Mouse (Mus musculus) heart, embryonic 10.5 days (tissue): ENCODE results near the gene Celf2. TPM values are rescaled to one million over a fixed set of nuclear protein-coding genes. Genes with fewer than 3 reads are reported as not detected.

Experiments used
- DNase-seq: peaks from one replicate; pipeline ENCODE4 v3.0.0-alpha.2; 2017; ENCODE audit warnings: low spot score
- H3K27ac ChIP-seq: fragments of 300-500 bp; sonication (generic); 2 replicates; pipeline ENCODE4 v1.5.1; 2016; ENCODE audit warnings: mild to moderate bottlenecking
- H3K27me3 ChIP-seq: fragments of 300-500 bp; sonication (generic); 2 replicates; pipeline ENCODE4 v1.6.1; 2016; ENCODE audit warnings: mild to moderate bottlenecking; ENCODE audit not compliant: poor library complexity, insufficient read depth, severe bottlenecking
- H3K36me3 ChIP-seq: fragments of 300-500 bp; sonication (generic); 2 replicates; pipeline ENCODE4 v1.6.1; 2016; ENCODE audit warnings: mild to moderate bottlenecking, moderate library complexity
- H3K4me1 ChIP-seq: fragments of 300-500 bp; sonication (generic); 2 replicates; pipeline ENCODE4 v1.6.1; 2016; ENCODE audit warnings: mild to moderate bottlenecking
- H3K4me3 ChIP-seq: fragments of 300-500 bp; sonication (generic); 2 replicates; pipeline ENCODE4 v1.5.1; 2016; ENCODE audit warnings: mild to moderate bottlenecking, moderate library complexity
- H3K9me3 ChIP-seq: fragments of 300-500 bp; sonication (generic); 2 replicates; pipeline ENCODE4 v1.6.1; 2016; ENCODE audit warnings: mild to moderate bottlenecking, moderate library complexity
- WGBS: fragments of 180-500 bp; shearing (Covaris S2); methylation state at CpG from one replicate; pipeline ENCODE4 v1.1.7; 2016; 5-methylcytosine and 5-hydroxymethylcytosine counted together
- polyA plus RNA-seq: library from polyadenylated mRNA; unstranded; fragments of >200 nt; fragmentation: Nextera tagmentation; extraction: Ambion mirVana; gene quantifications from 2 replicates; pipeline ENCODE4 v1.2.1, GENCODE M21; 2016

Gene Celf2
- polyA plus RNA-seq, 1 experiment from 2014 or later, result 38.2 TPM

DNA sequence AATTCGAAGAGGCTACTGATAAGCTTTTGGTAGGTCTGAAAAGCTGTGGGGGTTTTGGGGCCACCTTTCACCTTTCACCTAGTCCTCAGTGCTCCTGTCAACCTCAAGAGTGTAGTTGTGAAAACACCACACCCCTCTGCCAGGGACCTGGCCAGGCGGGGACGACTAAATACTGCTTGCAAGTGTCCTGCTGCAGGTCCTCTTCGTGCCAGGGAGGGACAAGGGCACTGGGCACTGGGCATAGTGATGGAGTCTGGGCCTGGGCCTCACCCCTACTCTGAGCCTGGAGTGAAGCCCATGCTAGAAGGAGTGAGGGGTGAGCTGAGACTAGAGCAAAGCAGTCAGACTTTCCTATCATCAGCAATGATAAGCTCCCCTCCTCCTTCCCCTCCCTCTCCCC is 987.0 kb downstream of the Celf2 start:
- WGBS, result 74% methylated on average over 4 of the region's 4 CpGs
- peak; percentile 74 for DNase-seq
- Histone ChIP-seq H3K4me1 (peaks cover 29% of the 10 kb centered on the region; the same call in 1 of the 2 replicates), H3K36me3 (no peaks in the 10 kb centered on the region), H3K27me3 (no peaks in the 10 kb centered on the region), H3K4me3 (no peak overlapping the region), H3K27ac (no peak overlapping the region), H3K9me3 (no peaks in the 10 kb centered on the region)

DNA sequence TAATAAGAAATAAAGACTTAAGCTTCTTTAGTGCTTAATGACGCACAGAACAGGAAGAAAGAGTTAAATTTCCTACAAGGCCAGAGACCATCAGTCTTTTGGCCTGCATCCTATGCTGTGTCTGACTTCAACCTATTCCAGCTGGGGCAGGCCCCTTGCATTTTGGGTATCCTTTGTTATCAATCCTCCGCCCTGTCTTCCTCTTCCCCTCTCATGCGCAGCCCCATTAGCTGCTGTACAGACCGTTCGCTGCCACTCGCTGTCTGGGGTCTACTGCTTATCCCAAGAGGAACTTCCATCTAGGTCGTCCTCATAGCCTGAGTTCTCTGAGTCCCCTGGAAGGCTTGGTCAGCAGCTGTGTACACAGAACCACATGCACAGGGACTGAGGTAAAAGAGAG is 996.2 kb downstream of the Celf2 start:
- WGBS, result 79% methylated on average over 7 of the region's 7 CpGs
- Histone ChIP-seq H3K4me3 (no peak overlapping the region), H3K4me1 (no peaks in the 10 kb centered on the region), H3K27me3 (no peaks in the 10 kb centered on the region), H3K27ac (no peak overlapping the region), H3K36me3 (no peaks in the 10 kb centered on the region), H3K9me3 (no peaks in the 10 kb centered on the region)
- peak; percentile 14 for DNase-seq

DNA sequence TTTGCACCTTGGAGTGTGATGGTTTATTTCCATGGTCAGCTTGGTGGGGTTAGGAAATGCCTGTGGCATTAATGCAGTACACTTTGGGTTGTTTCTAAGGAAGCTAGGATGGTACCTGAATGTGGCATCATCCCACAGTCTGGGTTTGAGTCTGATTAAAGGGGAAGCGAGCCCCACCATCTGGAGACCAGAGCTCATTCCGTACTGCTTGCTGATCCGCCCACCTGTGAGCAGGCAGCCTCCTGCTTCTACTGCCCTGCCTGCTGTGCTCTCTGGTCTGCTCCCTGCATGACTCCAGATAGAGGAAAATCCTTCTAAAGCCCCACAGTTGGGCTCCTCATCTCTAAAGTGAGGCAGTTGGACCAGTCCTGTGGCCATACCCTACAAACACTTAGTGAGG is 1002.3 kb downstream of the Celf2 start:
- H3K9me3 ChIP-seq, result no peaks in the 10 kb centered on the region
- no peaks in the 10 kb centered on the region for H3K36me3 ChIP-seq
- H3K4me3 ChIP-seq, result no peak overlapping the region
- peak; percentile 56 for DNase-seq
- 45% methylated on average over 3 of the region's 3 CpGs for WGBS
- 0 out of 2 replicates have a peak, but pooled peaks cover 2% of the 10 kb centered on the region for H3K27me3 ChIP-seq
- H3K4me1 ChIP-seq, result 0 out of 2 replicates have a peak, but pooled peaks cover 6% of the 10 kb centered on the region
- H3K27ac ChIP-seq, result no peak overlapping the region

DNA sequence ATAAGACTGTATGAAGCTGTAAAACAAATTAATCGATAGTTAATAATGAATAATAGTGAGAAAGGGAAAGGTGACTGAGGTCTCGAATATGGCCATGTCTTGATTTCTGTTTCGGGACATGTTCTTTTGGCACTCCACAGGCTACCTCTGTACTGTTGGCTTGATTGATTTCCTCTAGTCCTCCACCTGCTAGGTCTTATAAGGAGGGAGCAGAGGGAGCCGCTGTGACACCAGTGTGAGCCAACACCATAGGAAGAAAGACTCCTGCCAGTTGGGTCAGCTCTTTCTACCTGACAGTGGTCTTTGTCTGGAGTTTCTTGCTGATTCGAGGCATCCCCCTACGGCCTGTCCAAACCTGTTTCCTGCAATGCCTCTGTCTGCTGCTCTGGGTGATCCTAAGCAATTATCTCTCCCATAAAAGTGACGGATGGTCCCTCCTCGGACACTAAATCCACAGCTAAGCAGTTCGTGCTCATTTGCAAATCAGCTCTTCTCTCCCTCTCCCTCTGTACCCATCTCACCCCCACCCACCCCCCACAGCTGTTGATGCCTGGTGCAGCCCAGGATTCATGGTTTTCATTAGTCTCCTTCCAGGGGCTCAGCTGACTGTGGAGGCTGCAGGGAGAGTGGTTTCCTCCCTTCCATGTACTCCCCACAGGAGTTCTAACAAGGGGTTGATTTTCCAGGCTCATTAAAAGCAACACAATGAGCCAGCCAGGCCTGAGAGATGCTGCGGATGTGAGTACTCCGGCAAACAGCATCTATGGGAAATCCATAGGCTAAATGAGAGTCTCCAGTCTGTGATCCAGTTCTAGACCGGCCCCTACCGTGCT is 1003.2 kb downstream of the Celf2 start:
- 0 out of 2 replicates have a peak, but pooled peaks cover 6% of the 10 kb centered on the region for H3K4me1 ChIP-seq
- no peak overlapping the region; the same call in 1 of the 2 replicates for H3K27ac ChIP-seq
- no peaks in the 10 kb centered on the region for H3K36me3 ChIP-seq
- H3K4me3 ChIP-seq, result no peak overlapping the region
- no peaks in the 10 kb centered on the region for H3K9me3 ChIP-seq
- 68% methylated on average over 13 of the region's 13 CpGs for WGBS
- 0 out of 2 replicates have a peak, but pooled peaks cover 2% of the 10 kb centered on the region for H3K27me3 ChIP-seq
- peak; percentile 67 for DNase-seq

DNA sequence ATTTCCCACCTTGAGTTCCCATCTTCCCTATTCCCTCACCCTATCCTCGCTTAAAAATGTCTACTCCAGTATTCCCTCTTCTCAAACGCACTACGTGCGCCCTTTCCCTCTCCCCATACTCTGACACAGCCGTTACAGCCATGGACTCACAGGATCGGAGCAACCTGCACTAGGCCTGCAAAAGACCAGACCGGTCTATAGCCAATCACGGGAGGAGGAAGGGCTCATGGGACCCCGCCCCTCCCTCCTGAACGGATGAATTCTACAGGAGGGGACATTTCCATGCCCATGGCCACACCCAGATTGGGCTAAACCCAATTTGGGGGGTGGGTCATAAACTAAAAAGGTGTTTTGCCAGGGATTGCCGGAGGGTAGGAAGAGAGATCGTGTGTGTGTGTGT is 1003.8 kb downstream of the Celf2 start:
- Histone ChIP-seq H3K4me3 (no peak overlapping the region), H3K9me3 (no peaks in the 10 kb centered on the region), H3K36me3 (no peaks in the 10 kb centered on the region), H3K4me1 (0 out of 2 replicates have a peak, but pooled peaks cover 6% of the 10 kb centered on the region), H3K27me3 (0 out of 2 replicates have a peak, but pooled peaks cover 2% of the 10 kb centered on the region), H3K27ac (no peak overlapping the region)
- WGBS, result 80% methylated on average over 12 of the region's 12 CpGs
- DNase-seq, result peak; percentile 46

DNA sequence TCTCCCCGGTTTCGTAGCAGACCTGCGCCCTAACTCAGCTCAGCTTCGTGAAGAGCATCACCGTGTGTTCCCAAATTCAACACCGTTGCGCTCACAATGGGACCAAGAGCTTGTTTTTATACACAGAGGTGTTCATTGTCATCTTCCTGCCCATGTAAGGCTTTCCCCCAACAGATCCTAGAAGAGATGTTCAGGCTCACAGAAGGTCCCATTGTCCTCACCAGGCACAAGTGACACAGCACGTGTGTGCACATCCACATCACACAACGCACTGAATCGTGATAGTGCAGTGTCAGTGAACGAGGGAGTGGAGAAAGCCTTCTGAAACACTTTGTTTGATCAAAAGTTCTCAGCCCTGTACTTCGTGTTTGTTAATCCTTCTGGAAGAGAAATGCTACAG is 1011.3 kb downstream of the Celf2 start:
- H3K9me3 ChIP-seq, result no peaks in the 10 kb centered on the region
- DNase-seq, result peak; percentile 68
- no peak overlapping the region for H3K4me3 ChIP-seq
- 83% methylated on average over 12 of the region's 12 CpGs for WGBS
- no peaks in the 10 kb centered on the region for H3K27me3 ChIP-seq
- H3K27ac ChIP-seq, result no peak overlapping the region
- H3K4me1 ChIP-seq, result peaks cover 12% of the 10 kb centered on the region; the same call in 1 of the 2 replicates
- no peaks in the 10 kb centered on the region for H3K36me3 ChIP-seq

DNA sequence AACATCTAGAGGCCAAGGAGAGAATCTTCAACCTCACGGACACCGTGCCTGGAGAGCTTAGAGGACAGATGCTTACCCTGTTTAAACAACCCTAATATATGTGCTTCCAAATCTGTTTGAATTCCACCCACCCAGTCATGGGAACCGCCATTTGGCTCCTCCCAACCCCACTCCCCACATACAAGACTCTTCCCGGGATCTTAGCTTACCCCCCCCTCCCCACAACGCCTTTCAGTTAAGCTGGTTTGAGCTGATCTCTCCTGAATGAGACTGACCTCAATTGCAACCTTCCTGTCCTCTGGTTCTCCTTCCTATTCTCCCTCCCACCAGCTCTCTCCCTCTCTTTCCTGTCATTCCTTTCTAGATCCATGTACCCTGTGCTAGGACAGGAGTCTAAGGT is 1011.7 kb downstream of the Celf2 start:
- no peak overlapping the region for H3K4me3 ChIP-seq
- no peaks in the 10 kb centered on the region for H3K27me3 ChIP-seq
- no peaks in the 10 kb centered on the region for H3K36me3 ChIP-seq
- peaks cover 12% of the 10 kb centered on the region; the same call in 1 of the 2 replicates for H3K4me1 ChIP-seq
- no peak overlapping the region for H3K27ac ChIP-seq
- 66% methylated on average over 5 of the region's 5 CpGs for WGBS
- no peaks in the 10 kb centered on the region for H3K9me3 ChIP-seq
- DNase-seq, result peak; percentile 31

DNA sequence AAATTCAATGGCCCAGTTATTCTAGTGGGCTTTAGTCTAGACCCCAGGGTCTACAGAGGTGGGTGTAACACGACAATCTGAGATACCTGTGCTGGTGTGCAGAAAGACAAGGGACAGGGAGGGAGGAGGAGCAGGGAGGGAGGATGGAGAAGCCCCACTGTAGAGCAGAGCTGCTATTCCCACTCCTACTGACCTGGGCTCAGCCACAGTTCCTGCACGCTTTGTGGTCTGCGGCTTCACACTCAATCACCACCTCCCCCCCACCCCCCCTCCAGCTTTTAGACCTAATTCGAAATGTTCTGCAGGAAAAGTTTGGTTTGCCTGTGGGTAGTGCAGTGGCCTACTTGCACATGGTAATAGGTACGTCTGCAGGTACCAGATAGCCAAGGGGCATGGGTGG is 1015.5 kb downstream of the Celf2 start:
- peaks cover 12% of the 10 kb centered on the region; the same call in 1 of the 2 replicates for H3K4me1 ChIP-seq
- no peak overlapping the region for H3K27ac ChIP-seq
- WGBS, result 68% methylated on average over 5 of the region's 5 CpGs
- H3K9me3 ChIP-seq, result no peaks in the 10 kb centered on the region
- H3K4me3 ChIP-seq, result no peak overlapping the region
- peak; percentile 35 for DNase-seq
- H3K27me3 ChIP-seq, result no peaks in the 10 kb centered on the region
- H3K36me3 ChIP-seq, result no peaks in the 10 kb centered on the region

DNA sequence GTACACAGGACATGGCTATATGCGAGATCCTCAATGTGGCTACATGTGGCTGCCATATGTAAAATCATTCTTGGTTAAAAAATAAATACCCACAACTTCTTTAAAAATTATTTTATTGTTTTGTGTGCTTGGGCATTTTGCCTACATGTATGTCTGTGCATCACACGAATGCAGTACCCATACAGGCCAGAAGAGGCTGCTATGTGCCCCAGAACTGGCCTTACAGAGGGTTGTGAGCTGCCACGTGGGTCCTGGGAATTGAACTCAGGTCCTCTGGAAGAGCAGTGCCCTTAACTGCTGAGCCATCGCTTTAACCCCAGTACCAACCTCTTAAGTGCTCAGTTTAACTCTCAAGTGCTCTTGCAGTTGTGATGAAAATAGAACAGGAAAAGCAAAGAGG is 1018.5 kb downstream of the Celf2 start:
- WGBS, result 73% methylated on average over 4 of the region's 4 CpGs
- H3K36me3 ChIP-seq, result no peaks in the 10 kb centered on the region
- peaks cover 12% of the 10 kb centered on the region; the same call in 1 of the 2 replicates for H3K4me1 ChIP-seq
- no peaks in the 10 kb centered on the region for H3K27me3 ChIP-seq
- H3K9me3 ChIP-seq, result no peaks in the 10 kb centered on the region
- H3K4me3 ChIP-seq, result no peak overlapping the region
- no peak overlapping the region for H3K27ac ChIP-seq
- DNase-seq, result no peak

DNA sequence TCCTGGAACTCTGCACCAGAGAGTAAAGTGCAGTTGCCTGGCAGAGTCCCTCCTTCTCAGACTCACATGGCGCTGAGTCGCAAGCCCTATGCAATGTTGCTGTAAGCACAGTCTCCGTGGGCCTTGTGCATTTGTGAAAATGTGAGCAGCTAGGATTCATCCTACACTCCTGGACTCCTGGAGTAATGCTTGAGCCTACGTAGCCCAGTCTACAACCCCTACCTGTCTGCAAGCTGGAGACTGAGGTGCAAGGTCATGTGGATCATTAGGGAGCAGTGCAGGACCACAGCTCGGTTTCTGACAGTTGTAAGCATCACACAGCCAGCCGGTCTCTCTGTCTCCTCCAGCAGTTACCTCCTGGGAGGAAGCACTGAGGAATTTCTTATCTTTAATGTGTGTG is 1019.3 kb downstream of the Celf2 start:
- no peak for DNase-seq
- Histone ChIP-seq H3K27me3 (no peaks in the 10 kb centered on the region), H3K4me1 (peaks cover 12% of the 10 kb centered on the region; the same call in 1 of the 2 replicates), H3K36me3 (no peaks in the 10 kb centered on the region), H3K27ac (no peak overlapping the region), H3K9me3 (no peaks in the 10 kb centered on the region), H3K4me3 (no peak overlapping the region)
- WGBS, result 80% methylated on average over 6 of the region's 6 CpGs
